Mouse (Mus musculus): Measurements from ENCODE around the gene Spen.

Spen gene

DNA sequence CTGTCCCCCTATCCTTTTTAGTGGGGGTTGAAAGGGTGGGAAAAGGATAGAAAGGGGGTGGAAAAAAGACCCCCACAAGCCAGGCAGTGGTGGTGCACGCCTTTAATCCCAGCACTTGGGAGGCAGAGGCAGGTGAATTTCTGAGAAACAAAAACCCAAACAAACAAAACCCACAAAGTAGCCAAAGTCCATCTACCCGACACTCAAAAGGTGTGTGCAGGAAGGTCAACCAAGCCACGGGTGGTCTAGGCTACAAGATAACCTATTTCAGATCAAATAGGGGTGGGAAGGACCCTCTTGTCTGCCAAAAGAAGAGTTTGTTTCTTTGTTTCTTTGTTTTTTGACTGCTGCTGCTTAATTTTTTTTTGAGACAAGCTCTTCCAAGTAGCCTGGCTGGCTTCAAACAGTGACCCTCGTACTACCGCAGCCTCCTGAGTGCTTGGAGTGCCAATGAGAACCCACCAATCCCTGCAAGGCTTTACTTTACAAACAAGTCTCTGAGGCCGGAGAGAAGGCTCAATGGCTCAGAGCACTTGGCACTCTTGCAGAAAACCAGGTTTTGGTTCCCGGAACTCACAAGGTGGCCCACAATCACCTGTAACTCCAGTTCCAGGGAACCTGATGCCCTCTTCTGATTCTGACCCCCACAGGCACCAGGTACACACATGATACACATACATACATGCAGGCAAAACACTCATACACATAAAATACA, 11.3 kb downstream of the Spen start:
- DNase-seq, result no peak

DNA sequence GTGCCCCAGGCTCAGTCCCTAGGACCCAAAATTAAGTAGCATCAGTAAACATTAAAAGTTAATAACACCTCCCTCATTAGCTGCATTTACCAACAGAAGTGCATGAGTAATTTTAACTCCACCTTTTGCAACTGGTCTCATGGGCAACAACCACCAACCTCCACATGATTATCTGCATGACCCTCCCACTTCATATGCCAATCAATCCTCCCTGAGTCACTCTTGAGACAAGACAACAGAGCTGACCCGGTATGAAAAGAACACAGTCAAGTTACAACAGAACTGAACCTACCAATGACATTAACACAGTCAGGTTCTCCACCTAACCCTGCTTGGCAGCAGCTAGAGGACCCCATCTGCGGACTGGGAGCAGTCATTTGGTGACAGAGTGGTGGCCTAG, 12.5 kb downstream of the Spen start:
- no peak for DNase-seq

DNA sequence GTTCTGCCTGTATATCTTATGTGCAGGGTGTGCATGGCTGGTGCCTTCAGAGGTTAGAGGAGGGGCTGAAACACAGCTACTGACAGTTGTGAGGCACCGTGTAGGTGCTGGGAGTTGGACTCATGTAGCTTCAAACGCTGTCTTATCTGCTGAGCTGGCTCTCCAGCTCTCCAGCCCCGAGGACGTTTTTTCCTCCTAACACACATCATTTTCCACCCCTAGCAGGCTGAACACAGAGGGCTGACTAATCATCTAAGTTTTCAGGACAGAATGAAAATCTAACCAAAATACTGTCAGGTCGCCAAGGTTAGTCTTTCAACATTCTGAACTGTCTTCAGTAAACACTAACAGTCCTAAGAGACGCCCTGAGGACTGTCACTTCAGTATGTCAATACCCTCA, 13.7 kb downstream of the Spen start:
- no peak for DNase-seq

DNA sequence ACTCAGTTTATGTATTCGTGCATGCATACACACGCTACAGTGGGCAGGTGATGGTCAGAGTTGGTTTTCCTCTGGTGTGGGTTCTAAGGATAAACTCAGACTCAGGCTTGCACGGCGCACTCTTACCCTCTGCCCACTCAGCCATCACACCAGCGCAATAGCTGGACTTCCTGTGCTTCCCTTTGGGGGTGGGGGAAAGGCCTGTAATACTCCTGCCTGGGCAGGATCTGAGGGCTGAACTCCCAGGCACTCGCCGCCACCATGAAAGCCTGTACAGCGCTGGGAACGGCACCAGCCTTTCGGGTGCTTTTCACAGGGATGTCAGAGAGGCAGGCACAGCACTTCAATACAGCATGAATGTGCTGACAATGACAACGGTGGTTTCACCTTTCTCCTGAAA, 15.3 kb downstream of the Spen start:
- peak; percentile 40 for DNase-seq

DNA sequence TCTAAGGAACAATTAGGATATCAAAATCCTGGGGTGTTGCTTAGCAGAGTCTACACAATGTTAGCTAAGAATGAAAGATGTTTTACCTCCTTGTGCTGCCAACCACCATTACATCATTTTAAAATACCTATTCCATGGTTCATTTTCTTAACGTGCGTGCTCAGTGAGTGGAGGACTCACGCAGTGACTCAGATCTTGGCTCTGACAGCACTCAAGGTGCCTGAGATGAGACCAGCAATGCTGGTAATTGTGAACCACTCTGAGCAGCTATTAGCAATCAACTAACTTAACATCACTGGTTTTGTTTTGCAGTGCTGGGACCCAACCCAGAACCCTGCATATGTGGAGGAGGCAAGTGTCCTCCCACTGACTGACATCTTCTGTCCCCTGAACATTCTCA, 20.0 kb downstream of the Spen start:
- DNase-seq, result no peak

DNA sequence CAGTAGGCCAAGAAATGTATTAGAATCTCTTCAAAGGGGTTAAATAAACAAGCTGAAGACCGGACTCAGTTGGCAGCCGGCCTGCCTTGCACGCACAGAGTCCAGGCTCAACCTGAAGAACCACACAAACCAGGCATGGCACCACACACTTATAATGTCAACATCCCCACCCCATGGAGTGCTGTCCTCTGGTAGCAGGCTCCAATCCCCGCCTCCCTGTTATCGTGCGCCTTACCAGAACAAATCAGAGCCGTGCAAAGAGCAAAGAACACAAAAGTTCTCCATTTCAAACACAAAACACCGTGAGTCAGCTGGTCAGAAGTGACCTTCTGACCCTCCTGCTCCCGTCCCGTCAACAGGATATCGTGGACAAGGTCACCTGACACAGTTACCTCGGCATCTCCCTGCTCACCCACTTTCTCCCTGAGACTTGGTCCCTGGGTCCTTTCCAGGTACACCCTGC, 24.2 kb downstream of the Spen start:
- peak; percentile 47 for DNase-seq

DNA sequence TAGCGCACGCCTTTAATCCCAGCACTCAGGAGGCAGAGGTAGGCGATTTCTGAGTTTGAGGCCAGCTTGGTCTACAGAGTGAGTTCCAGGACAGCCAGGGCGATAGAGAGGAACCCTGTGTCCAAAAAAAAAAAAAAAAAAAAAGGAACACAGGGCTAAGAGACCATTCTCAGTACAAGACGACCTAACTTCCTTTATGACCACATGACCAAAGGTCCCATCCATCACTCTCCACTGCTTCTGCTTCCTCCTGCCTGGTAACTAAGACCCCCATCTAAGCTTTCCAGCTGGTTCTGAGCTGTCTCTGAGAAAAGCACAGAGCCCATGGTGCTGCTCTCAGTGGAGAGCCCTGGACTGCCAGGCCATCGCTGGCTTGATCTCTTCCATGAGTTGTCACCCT, 26.3 kb downstream of the Spen start:
- DNase-seq, result no peak

DNA sequence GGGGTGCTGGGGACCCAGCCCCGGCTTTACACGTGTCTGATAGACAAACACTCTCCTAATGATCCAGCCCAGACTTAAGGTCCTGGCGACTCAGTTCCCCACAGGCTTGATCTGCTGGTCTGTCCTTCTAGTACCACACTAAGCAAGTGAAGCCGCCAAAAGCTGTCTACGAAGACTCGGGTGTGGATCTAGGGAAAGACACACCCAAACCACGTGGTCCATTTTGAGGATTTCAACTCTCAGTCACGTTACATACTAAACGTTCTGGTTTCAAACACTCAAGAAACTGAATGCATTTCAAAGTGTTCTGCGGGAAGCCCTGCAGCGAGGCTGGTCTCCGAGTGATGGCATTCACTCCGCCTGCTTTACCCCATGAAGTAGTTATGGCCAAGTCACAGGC, 27.9 kb downstream of the Spen start:
- DNase-seq, result no peak

DNA sequence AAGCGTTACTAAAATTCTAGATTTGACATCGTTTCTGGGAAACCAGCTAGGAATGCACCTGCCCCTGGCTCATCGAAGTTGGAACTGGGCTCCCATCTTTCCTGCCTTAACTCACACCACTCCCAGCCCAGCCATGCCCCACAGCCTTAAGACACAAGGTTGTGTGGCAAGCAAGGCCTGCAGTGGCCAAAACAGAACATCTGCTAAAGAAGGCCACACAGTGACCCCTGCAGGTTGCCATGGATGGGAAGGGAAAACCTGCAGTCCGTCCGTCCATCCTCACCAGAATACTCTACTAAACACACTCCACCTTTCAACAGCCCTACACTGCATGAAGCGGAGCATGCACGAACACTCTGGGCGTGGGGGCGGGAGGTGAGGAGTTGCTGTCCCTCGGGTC, 31.5 kb downstream of the Spen start:
- DNase-seq, result peak; percentile 65

DNA sequence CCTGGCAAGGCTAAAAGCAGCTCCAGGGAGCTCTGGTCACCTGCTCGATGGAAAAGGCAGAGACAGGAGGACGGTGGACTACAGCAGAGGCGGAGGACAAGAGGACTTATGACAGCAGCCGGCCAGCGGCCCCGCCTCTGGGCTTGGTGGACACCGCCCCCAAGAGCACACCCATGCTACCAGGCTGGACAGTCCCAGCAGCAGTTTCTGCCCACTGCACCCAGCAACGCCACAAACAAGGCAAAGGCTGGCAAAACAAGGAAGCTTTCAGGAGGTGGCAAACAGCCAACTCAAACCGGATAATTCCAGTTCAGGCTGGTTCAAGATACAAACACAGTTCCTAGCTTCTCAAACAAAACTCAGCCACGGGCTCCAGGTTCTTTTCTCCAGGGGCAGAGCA, 32.0 kb downstream of the Spen start:
- peak; percentile 93 for DNase-seq

DNA sequence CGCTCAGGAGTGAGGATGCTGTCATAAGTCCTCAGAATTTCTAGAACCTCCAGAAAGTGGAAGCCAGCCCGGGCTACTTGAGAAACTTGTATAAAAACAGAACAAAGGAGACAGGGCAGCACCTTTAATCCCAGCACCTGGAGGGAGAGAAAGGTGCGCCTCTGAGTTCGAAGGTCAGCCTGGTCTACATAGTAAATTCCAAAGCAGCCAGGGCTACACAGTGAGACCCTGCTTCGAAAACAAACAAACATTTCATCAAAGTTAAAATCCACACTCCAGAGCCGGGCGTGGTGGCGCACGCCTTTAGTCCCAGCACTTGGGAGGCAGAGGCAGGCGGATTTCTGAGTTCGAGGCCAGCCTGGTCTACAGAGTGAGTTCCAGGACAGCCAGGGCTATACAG, 32.6 kb downstream of the Spen start:
- no peak for DNase-seq

DNA sequence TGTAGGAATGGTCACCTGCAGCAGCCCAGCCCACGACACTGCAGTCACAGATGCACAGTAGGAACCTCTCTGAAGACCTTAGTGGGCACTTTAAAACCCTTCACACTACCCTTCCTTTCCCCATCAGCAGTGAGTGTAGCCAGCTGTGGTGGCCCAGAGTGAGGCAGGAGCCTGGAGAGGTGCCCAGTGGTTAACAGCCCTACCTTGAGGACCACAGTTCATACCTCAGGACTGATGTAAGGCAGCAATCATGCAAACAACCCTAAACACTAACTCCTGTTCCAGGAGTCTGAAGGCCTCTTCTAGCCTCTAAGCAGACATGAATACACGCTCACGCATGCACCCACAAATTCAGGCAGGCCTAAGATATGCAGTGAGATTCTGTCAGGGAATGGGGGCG, 33.9 kb downstream of the Spen start:
- DNase-seq, result no peak

DNA sequence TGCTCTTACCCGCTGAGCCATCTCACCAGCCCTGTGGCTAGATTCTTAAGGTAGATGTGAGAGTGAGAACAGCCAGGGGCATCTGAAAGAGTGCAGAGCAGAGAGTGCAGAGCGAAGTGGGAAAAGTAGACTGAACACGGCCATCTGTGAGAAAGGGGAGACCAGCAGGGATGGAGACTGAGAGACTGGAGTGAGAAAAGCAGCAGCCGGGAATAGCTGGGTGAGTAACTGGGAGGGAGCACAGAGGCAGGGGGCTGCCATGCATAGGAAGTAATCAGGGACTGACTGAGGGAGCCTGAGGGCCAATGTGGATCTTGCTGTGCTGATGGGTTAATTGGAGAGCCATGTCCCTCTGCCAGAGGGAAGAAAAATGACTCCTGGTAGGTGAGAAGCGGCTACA, 35.7 kb downstream of the Spen start:
- no peak for DNase-seq

DNA sequence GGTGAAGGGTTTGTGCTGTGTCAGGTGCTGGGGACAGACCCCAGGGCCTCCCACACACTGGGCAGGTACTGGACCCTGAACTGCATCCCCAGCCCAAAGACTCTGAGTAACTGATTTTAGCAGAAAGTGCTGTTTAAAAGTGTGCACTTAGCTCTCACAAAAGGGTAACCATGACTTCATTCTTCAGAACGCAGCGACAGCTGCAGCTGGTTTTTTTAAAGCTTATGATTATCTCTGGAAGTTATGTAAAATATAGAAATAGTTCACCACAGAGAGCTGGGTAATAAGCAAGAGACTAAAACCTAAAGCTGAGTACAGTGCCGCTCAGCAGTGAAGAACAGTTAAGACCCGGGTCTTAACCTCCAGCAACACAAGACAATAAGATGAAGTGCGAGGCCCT, 37.3 kb downstream of the Spen start:
- DNase-seq, result no peak

DNA sequence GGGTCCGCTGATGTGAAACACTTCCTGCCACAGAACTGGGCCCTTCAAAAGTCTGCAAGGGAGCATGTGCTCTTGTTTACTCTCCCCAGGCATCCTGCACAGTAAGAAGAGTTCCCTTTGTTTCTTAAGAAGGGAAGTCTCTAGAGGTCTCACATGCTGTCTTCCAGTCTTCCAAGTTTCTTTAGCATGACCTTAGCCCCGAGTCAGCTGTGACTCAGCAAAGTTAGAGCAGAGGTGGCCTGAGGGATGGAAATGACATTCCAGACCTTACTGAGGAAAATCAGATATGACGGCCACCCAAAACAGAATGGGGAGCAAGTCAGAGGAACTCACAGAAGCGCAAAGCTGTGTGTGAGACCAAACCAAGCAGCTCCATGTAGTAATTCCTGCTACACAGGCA, 37.8 kb downstream of the Spen start:
- peak; percentile 43 for DNase-seq

DNA sequence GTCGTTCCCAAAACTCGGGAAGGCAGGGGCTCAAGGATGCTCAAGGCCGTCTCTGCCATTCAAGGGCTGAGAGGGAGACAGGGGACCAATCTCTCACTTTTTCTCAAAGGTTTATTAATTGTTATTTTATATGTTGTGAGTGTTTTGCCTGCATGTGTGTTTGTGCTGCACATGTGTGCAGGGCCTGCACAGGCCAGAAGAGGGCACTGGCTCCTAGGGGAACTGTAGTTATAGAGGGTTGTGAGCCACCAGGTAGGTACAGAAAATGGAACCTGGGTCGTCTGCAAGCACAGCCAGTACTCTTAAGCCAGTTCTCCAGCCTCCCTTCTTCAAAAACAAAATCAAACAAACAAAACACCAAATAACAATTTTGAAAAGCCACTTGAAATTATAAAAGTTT, 49.7 kb downstream of the Spen start:
- peak; percentile 44 for DNase-seq

DNA sequence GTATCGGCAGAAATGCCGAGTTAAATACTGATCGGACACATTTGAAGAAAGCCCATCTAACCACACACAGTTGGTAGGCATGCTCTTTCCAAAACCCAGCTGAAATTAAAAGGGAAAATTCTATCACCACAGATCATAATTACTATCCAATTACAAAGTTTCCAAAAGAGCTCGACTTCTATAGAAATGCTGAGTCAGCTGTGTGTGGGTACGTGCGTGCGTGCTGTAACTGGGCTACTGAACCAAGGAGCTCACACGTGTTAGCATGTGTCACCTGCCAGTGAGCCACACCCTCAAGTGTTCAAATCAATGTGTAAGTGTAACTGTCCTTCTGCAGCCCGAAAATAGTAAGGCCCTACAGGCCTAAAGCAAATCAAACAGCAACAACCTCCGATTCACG, 50.8 kb downstream of the Spen start:
- DNase-seq, result no peak

DNA sequence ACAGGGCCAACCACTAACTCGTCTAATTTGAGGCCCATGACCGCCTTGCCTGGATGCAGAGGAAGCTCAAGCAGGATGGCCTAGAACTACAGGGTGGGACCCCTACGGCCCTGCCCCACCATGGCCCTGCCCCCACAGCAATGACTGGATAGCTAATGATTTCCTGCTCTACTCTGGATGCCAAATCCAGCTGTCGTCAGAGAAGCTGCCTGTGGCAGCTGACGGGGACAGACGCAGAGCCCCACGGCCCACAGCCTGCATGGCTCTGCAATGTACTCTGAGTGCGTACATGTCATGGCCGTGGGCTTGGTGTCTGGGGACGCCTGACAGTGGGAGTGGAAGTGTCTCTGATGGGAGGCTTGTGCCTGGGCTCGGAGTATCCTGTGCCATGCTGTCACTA, 54.3 kb downstream of the Spen start:
- no peak for DNase-seq

DNA sequence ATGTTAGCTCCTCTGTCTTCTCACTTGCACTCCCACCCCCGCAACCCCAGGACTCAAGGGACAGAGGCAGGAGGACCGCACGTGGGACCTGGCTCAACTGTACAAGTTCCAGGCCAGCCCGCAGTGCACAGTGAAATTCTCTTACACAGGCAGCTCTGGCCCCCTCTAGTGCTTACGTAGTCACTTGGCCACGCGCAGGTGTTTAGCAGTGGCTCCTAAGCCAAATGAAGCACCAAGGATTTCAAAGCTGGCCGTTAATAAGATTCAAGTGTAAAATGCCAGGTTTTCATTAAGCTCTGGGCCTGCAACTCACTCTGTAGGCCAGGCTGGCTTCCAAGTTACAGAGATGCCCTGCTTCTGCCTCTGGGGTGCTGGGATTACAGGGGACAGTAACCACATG, 59.0 kb downstream of the Spen start:
- no peak for DNase-seq

DNA sequence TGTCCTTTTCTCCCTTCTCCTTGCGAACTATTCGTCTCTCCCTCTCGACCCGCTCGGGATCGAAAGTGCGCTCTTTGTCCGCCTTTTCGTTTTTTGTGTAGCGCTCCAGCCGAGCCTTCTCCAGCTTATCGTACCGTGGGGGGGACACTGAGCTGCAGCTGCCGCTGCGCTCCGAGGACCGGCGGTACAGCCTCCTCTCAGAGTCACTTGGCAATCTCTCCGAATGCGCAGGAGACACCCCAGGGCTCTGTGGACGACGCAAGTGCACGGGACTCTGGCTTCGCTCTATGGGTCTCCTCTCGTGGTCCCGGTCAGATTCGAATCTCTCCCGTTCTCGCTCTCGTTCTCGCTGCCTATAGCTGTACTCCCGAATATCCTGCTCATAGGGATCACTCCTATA, 59.6 kb downstream of the Spen start:
- no peak for DNase-seq

DNA sequence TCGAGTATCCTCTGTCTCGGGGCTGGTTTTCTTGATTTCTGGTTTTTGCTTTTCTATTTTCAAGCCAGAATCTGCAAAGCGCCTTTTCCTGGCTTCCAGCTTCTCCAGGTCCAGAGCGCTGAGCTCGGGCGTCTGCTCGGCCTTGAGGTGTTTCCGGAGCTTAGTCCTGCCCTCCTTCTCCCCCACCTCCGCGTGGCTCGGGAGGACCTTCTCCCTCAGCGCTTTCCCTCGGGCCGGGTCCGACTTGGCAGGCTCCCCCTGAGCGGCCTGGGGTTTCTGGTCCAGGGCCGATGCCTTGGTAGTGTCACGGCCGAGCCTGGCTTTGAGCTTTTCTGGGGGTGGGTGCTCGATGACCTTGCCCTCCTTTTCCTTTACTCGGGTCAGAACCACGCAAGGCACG, 60.2 kb downstream of the Spen start:
- DNase-seq, result no peak

DNA sequence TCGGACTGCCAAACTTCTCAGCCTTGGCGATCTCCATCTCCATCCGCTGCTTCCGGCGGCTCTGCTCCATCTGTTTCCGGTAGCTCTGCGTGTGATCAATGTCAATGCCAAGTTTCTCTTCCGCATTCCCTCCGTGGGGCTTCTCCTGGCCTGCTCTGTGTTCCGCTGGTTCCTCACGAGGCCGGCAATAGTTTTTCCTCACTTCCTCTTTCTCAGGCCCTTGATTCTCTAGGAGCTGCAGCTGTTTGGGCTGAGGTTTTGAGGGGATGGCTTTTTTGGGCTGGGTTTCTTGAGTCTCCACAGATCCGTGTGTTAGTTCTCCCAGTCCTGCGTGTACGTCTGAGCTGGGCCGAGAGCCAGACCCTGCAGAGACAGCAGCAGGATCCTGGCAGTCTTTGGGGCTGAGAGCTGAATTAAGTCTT, 60.7 kb downstream of the Spen start:
- peak; percentile 65 for DNase-seq

DNA sequence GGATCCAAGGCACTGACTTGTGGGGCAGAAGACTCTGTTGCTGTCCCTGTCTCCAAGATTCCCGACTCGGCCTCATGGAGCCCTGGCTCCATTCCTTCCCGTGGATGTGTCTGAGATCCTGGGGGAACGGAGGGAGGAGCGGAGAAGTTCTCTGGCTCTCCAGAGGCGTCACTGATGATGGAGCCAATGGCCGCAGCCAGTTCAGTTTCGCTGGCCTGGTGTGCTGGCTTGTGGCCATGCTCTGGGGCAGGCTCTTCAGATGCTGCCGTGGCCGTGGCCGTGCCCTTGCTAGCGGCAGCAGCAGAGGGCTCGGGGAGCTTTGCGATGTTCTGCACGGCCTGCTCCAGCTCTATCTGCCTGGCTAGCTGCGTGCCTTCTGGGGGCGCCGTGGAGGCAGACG, 64.0 kb downstream of the Spen start:
- no peak for DNase-seq

DNA sequence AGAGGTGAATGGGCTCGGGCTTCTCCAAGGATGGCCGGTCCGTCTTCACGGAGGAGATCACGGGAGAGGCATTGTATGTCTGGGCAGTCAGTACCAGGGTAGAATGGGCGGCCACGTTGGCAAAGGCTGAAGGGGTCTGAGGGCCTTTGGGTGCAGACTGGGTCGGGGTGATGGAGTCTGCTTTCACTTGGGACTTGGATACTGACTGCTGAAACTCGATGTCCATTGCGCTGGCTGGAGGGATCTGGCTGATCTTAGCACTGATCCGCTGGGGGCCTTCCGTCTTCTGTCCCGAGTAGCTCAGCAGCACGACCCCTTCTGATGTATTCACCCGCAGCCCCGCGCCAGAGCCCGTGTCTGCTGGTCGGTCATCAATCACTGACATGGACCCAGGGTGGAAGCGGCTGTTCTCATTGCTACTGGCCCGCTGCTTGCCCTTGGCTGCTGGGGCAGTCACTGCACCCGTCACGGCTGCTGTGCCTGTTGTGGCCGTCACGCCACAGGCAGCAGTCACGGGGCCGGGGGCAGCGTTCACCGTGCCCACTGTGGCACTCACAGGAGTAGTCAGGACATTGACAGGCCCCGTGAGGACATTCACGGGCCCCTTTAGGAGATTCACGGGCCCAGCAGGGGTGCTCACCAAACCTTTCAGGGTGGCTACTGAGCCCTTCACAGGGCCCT, 65.6 kb downstream of the Spen start:
- no peak for DNase-seq

DNA sequence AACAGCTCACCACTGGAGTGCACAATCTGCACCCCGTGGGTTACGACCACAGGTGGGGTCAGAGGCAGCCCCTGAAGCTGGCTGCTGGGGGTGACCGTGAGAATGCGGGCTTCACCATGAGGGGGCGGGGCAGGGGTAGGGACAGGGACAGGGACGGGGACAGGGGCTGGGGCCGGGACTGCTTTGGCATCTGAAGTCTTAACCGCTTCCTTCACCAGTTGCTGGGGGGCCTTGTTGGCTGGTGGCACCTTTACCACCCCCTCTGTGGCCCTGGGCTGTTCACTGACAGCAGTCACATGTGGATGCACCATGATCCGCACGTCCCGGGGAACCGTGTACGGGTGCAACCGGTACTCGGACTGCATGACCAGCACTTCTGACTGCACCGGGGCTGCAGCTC, 66.9 kb downstream of the Spen start:
- DNase-seq, result no peak

Data from kidney, postnatal 10 days (tissue).